Mouse (Mus musculus): ENCODE measurements around the gene Lancl3.

The Lancl3 gene

DNA sequence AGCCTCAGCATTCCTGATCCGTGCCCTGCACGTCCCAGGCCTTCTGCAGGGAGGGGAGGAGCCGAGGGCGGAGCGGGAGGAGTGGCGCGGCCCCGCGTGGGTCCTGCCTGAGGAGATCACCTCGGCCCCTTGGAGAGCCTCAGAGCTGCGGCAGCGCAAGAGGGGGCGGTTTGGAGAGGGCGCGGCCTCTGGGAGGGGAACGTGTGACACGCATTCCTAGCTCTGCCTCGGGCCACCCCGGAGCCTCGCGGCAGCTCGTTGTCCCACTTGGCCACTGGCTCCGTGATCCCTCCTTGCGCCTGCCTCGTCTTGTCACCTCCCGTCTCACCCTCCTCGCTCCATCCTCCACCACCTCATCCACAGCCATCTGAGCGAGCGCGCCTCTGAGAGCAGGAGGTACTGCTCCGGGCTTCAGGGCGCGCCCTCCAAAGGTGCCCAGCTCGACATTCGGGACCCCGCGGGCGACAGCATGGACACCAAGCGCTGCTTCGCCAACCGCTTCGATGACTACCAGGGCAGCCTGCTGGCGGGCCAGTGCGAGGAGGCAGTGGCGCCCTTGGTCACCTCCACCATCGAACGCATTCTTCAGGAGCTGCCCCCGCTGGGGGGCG, at the start of gene Lancl3:
Lancl3 (plus strand) TSS at position 142 of the 611 bp plus-strand sequence.
- peak; percentile 46 to 62 for DNase-seq

DNA sequence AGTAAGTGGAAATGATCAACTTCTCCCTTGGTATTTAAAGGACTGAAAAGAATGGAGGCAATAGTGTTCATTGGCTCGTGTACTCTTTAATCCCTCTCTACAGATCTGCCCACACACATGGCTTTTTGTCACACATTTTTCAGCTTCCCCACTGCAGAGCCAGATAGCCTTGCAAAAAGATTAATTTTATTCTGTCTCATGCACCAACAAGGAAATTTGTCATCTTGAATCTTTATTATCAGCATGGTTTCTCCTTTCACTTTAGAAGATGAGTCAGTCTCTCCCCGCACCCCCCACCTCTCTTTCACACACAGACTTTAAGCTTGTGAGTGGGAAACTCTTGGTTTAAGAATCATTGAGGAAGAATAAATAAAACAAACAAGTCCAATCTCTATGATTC, 20.7 kb upstream of the Lancl3 start:
- DNase-seq: no peak

- DNase-seq: no peak
Measured at GRCm38 (mm10) chrX:9181570-9181969, 18.1 kb upstream of the Lancl3 start.

DNA sequence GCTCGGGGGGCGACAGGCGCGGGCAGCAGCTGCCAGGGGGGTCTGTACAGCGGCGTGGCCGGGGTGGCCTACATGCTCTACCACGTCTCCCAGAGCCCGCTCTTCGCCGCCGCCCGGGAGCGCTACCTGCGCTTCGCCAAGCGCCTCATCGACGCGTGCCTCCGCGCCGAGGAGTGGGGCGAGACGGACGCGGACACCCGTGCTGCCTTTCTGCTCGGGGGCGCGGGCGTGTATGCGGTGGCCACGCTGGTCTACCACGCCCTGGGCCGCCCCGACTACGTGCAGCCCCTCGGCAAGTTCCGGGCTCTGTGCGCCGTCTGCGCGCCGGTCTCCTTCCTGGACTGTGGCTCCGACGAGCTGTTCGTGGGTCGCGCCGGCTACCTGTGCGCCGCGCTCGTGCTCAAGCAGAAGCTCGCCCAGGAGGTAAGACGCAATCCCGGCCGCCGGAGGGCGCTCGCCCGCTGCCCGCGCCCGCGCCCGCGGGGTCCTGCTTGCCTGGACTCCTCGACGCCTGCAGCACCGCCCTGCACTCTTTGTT, 747 bp downstream of the Lancl3 start:
- DNase-seq: peak; percentile 58 to 68

DNA sequence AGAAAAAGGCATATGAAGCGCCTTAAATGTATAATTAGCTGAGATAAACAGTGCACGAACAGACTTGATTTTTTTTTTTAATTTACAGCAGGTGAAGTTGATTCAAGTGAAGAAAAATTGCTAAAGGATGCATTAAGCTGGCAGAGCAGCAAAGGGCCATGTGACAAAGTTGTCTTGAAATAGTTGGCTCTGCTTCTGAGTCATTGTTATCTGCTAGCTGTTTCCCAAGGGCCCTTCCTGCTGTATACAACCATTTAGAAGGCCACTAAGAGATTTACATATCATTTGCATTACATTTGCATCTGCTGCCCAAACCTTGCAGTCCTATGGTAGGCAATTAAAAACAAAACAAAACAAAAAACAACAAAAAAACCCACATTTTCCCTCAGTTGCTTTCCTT, 2.3 kb downstream of the Lancl3 start:
- DNase-seq: no peak

DNA sequence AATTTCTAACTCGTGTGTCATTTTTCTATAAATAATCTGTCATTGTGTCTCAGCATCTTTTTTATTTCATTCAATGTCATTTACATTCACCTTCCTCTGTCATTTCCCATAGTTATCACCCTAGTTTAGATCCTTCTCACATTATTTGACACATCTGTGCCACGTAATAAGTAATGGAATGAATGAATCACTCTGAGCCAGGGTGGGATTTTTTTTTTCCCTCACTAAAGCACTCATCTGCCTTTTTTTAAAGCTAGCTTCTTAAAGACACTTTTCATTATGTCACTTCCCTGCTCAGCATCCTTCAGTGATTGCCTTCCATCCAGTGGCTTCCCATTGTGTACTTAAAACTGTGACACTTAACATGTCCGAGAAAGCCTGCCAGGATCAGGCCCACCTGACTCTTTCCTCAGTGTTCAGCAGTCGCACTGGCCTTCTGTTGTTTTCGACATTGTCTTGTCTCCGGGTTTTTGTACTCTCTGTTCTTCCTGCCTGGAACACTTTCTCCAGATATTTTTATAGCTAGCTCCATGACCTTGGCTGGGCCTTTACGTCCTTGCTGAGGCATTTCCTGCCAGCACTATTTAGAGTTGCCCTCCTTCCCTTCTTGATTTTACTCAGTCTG, 3.2 kb downstream of the Lancl3 start:
- peak in 1 of 2 experiments; percentile 3 for DNase-seq

DNA sequence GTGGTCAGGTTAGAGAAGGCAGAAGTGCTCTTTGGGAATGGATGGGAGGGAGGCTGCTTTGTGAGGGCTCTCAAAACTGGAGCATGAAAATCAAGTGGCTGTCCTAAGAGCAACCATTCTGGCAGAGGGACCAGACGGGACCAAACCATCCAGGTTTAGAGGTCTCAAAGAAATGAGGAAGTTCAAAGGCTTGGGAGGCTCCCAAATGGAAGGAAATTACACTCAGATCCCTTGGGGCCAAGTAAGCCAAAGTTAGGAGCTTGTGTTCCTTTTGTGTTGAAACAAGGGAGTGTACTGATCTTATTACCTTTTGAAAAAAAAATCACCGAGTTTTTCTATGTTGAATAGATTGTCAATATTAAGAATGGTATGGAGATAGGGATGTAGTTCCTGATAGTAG, 5.4 kb downstream of the Lancl3 start:
- no peak for DNase-seq

GRCm38 (mm10) chrX:9216244-9216643, 16.5 kb downstream of the Lancl3 start:
- peak; percentile 6 to 14 for DNase-seq

- DNase-seq: no peak
Measured at GRCm38 (mm10) chrX:9219570-9219969, 19.9 kb downstream of the Lancl3 start.

DNA sequence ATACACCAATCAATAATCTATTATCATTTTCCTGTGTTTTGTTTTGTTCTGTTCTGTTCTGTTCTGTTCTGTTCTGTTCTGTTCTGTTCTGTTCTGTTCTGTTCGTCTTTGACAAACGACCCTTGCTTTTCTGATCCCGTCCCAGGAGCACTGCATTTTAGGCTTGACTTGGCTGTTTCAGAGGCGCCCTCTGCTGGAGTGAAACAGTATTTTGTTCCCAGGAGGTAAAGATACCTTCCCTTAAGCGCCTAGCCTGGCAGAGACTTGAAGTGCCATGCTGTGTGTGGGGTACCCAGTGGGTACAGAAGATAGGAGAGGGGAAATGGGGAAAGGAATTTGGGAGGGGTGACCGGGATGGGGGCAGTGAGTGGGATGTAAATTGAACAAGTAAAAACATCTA, 21.5 kb downstream of the Lancl3 start:
- peak; percentile 59 to 62 for DNase-seq

- no peak for DNase-seq
Measured at GRCm38 (mm10) chrX:9221736-9222135, 22.0 kb downstream of the Lancl3 start.

GRCm38 (mm10) chrX:9222412-9223221, 22.9 kb downstream of the Lancl3 start:
- no peak for DNase-seq

DNA sequence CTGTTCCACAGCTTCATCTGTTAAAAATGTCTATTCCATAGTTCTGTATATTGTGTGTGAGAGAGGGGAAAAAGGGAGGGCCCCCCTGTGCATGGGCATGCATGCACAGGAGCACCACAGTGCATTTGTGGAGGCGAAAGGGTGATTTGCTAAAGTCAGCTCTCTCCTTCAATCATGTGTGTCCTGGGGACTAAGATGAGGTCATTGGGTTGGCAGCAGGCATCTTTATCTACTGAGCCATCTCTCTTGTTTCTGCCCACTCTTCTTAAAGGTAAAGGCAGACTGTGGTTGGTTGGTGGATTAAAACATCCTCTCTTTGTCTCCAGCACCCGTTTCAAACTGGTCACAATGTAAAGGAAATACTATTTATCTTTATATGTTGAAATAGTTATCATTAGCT, 27.4 kb downstream of the Lancl3 start:
- DNase-seq: no peak

DNA sequence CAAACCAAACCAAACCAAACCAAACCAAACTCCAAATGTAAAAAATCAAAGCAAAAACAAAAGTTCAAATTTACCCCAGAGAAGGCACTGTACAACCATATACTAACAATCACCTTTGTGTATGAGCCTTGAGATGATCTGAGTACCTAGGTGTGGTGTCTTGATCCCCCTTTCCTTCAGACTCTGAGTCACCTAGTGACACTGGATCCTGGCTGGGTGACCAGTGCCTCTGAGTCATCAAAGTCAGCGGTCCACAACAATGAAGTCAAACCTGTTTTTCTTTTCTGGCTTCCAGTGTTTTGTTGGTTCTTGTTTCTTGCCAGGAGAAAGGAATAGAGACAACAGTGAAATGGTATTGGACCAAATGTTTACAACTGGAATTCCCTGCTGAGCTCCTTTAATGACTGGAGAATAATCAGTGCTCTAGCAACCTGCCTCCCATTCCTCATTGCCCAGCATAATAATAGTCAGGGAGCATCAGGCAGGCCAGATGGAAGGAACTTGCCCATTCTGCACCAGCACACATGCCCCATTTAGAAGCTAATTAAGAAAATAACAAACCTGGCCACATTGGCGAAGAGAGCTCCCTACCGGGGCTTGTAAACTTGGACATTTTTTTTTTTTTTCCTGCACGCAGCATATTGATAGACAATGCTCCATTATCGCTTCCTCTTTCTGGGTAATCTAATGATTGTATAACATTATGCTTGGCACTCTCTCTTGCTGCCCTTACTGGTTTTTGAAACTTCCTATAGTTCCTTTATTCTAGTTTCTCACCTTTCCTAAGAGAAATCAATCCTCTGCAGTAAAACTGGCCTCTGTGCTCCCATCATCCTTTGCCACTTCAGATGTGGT, 41.3 kb downstream of the Lancl3 start:
- DNase-seq: no peak

GRCm38 (mm10) chrX:9243381-9243864, 43.7 kb downstream of the Lancl3 start:
- DNase-seq: peak; percentile 62 to 71

DNA sequence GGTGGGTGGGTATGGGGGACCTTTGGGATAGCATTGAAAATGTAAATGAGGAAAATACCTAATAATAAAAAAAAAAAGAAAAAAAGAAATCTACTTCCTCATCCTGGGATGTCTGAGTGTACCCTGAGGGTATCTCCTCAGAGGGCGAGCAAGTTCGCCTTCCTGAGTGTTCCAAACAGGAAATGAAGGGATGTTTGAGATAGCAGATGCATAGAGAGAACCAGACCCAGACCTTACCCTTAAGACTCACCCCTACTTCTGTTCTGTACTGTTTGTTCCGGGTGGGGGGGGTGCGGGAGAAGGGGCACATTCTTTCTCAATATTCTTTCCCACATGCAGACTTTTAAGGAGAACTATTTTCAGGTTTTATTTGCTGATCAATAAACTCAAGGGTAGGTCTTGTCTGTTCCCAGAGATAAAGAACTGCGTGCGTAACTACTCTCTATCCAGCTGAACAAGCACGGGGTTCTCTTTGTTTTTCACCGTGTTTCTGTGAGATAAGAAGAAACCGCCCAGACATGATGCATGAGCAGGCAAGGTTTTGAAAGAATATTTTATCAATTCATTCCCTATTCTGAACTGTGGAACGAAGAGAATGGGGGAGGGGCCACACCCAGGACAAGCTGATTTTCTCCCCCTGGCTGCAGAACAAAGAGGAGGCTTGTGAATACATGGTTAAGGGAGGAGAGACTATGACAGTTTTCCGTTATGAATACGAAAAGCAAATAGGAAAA, 45.1 kb downstream of the Lancl3 start:
- no peak for DNase-seq

DNA sequence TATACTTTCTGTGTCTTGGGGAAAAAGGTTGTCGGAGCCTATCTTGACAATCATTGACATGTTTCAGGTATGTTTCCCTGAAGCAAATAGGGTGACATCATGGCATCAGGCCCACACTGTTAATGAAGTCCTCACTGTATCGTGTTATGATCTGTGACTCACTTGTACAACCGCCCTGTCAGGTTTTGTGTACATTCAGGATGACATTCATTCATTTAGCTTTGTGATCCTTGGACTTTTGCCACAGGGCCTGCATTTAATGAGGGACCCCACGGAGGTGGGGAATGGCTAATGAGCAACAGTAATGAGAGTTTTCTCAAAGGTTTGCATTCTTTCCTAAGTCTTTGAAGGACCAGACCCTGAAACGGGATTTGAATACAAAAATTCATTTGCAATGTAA, 49.2 kb downstream of the Lancl3 start:
- no peak for DNase-seq

- no peak for DNase-seq
Measured at GRCm38 (mm10) chrX:9253990-9254389, 54.3 kb downstream of the Lancl3 start.

DNA sequence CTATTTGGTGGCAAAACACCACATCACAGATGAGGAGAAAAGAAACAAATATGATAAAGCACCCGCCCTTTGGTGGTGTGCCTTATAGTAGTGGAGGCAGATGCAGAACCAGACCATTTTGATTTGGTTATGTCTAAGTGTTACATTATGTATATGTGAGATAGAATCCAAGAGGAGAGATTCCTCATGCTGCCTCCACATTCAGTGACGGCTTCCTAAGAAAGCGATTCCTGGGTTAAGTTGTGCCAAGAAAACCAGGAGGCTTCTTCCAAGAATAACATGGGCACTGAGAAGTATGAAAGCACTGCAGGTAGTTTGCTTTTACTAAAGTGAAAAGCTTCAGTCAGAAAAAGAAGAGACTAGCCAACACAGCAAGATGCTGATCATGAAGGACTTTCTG, 55.2 kb downstream of the Lancl3 start:
- DNase-seq: no peak

- DNase-seq: no peak
Measured at GRCm38 (mm10) chrX:9256766-9257165, 57.1 kb downstream of the Lancl3 start, which contains the start of gene Gm14862. Gm14862 (minus strand) TSS chrX:9256899.

DNA sequence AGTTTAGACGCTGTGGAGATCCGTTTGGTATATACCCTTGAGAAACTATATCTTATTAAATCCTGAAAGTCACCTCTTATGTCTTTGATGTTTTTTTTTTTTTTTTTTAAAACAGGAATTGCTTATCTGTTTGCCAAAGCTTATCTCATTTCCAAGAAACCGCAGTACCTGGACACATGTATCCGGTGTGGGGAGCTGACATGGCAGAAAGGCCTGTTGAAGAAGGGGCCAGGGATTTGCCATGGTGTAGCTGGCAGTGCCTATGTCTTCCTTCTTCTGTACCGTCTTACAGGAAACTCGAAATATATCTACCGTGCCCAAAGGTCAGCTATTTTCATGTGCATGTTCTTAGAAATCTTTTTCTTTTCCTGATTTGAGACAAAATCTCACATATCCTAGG, 58.1 kb downstream of the Lancl3 start:
- DNase-seq: no peak

GRCm38 (mm10) chrX:9259267-9259666, 59.6 kb downstream of the Lancl3 start:
- DNase-seq: no peak
